Mouse (Mus musculus) MEL (cell line): Measurements from ENCODE around the gene Clec3a. TPM values are rescaled to one million over a fixed set of nuclear protein-coding genes. Genes with fewer than 3 reads are reported as not detected.

ENCODE experiments used
- DNase-seq: peaks from one replicate; pipeline ENCODE4 v3.0.0; 2011; ENCODE audit warnings: low read depth, low spot score
- H3K27ac ChIP-seq: 2 replicates; pipeline ENCODE4 v1.5.1; 2012; ENCODE audit warnings: low read depth, mild to moderate bottlenecking, control low read depth, low read length, moderate library complexity; ENCODE audit not compliant: control insufficient read depth
- H3K27me3 ChIP-seq, 2 experiments: fragments of 150-350 bp in 1 of 2; sonication (generic) in 1 of 2; 2 replicates each; pipeline ENCODE4 v1.6.1; 2012; ENCODE audit warnings: low read length in 2 of 2, mild to moderate bottlenecking in 2 of 2, improper control_type of control experiment in 1 of 2, moderate library complexity in 1 of 2; ENCODE audit not compliant: insufficient read depth in 2 of 2, control insufficient read depth in 1 of 2
- H3K36me3 ChIP-seq, 2 experiments: 2 replicates each; pipeline ENCODE4 v1.6.1; 2012 to 2014; ENCODE audit warnings: low read length in 2 of 2, improper control_type of control experiment in 1 of 2, inconsistent platforms in 1 of 2, mild to moderate bottlenecking in 1 of 2; ENCODE audit not compliant: insufficient read depth in 2 of 2, control insufficient read depth in 1 of 2
- H3K4me1 ChIP-seq, 2 experiments: fragments of 150-350 bp in 1 of 2; sonication (generic) in 1 of 2; 2 replicates each; pipeline ENCODE4 v1.6.1; 2012; ENCODE audit warnings: low read length in 2 of 2, improper control_type of control experiment in 1 of 2, mild to moderate bottlenecking in 1 of 2; ENCODE audit not compliant: insufficient read depth in 2 of 2, control insufficient read depth in 1 of 2
- H3K4me3 ChIP-seq, 2 experiments: fragments of 150-350 bp in 1 of 2; sonication (generic) in 1 of 2; 2 replicates each; pipeline ENCODE4 v1.5.1; 2012; ENCODE audit warnings: low read depth in 2 of 2, low read length in 2 of 2, mild to moderate bottlenecking in 2 of 2, moderate library complexity in 2 of 2, control low read depth in 1 of 2, improper control_type of control experiment in 1 of 2; ENCODE audit not compliant: control insufficient read depth in 1 of 2, insufficient read depth in 1 of 2
- H3K79me2 ChIP-seq: 2 replicates; pipeline ENCODE4 v1.6.1; 2012; ENCODE audit warnings: mild to moderate bottlenecking, low read length, moderate library complexity; ENCODE audit not compliant: control insufficient read depth, poor library complexity, insufficient read depth
- H3K9ac ChIP-seq: 2 replicates; pipeline ENCODE4 v1.6.1; 2012; ENCODE audit warnings: low read depth, mild to moderate bottlenecking, control low read depth, low read length, moderate library complexity; ENCODE audit not compliant: control insufficient read depth, poor library complexity, severe bottlenecking
- H3K9me3 ChIP-seq: fragments of 150-350 bp; sonication (generic); replicated peaks from 2 replicates; pipeline ENCODE4 v1.6.1; 2012; ENCODE audit warnings: mild to moderate bottlenecking, low read length, improper control_type of control experiment, moderate library complexity; ENCODE audit not compliant: insufficient read depth
- BHLHE40 ChIP-seq: IDR thresholded peaks from 2 replicates; pipeline ENCODE4 v1.6.1; 2012; ENCODE audit warnings: low read depth, mild to moderate bottlenecking, inconsistent platforms, low read length, improper control_type of control experiment, borderline replicate concordance
- CHD1 ChIP-seq: IDR thresholded peaks from 2 replicates; pipeline ENCODE4 v1.6.1; 2012; ENCODE audit warnings: low read depth, mild to moderate bottlenecking, inconsistent platforms, low read length, improper control_type of control experiment
- CTCF ChIP-seq, 3 experiments: IDR thresholded peaks in 2 of 3; conservative IDR thresholded peaks in 1 of 3; 2 replicates each; pipeline ENCODE4 v1.5.1; 2011 to 2012; ENCODE audit warnings: low read length in 3 of 3, low read depth in 2 of 3, mild to moderate bottlenecking in 2 of 3, improper control_type of control experiment in 1 of 3, inconsistent platforms in 1 of 3, mixed read lengths in 1 of 3, moderate library complexity in 1 of 3; ENCODE audit not compliant: control insufficient read depth in 1 of 3, insufficient read depth in 1 of 3, poor library complexity in 1 of 3, severe bottlenecking in 1 of 3
- ELF1 ChIP-seq: IDR thresholded peaks from 2 replicates; pipeline ENCODE4 v1.6.1; 2014; ENCODE audit warnings: low read depth, mild to moderate bottlenecking, inconsistent platforms, low read length, improper control_type of control experiment, moderate library complexity
- EP300 ChIP-seq, 2 experiments: IDR thresholded peaks; 2 replicates each; pipeline ENCODE4 v1.6.1; 2011; ENCODE audit warnings: improper control_type of control experiment in 2 of 2, low read length in 2 of 2, low read depth in 1 of 2, mild to moderate bottlenecking in 1 of 2
- ETS1 ChIP-seq: IDR thresholded peaks from 2 replicates; pipeline ENCODE4 v1.6.1; 2012; ENCODE audit warnings: low read depth, mild to moderate bottlenecking, inconsistent platforms, low read length, improper control_type of control experiment, moderate library complexity
- GABPA ChIP-seq: IDR thresholded peaks from 2 replicates; pipeline ENCODE4 v1.6.1; 2012; ENCODE audit warnings: low read depth, mild to moderate bottlenecking, inconsistent platforms, low read length, improper control_type of control experiment, moderate library complexity
- HCFC1 ChIP-seq: IDR thresholded peaks from 2 replicates; pipeline ENCODE4 v1.6.1; 2012; ENCODE audit warnings: low read depth, mild to moderate bottlenecking, inconsistent platforms, low read length, improper control_type of control experiment, moderate library complexity
- MAX ChIP-seq: IDR thresholded peaks from 2 replicates; pipeline ENCODE4 v1.6.1; 2011; ENCODE audit warnings: low read length, improper control_type of control experiment
- MEF2A ChIP-seq: IDR thresholded peaks from 2 replicates; pipeline ENCODE4 v1.6.1; 2014; ENCODE audit warnings: low read depth, mild to moderate bottlenecking, inconsistent platforms, low read length, improper control_type of control experiment; ENCODE audit not compliant: poor library complexity, insufficient replicate concordance, severe bottlenecking; ENCODE audit errors: extremely low read depth
- MYB ChIP-seq: IDR thresholded peaks from 2 replicates; pipeline ENCODE4 v1.6.1; 2011; ENCODE audit warnings: mild to moderate bottlenecking, low read depth, low read length, improper control_type of control experiment
- NELFE ChIP-seq: IDR thresholded peaks from 2 replicates; pipeline ENCODE4 v1.6.1; 2011; ENCODE audit warnings: low read depth, low read length, improper control_type of control experiment
- POLR2AphosphoS2 ChIP-seq: IDR thresholded peaks from 2 replicates; pipeline ENCODE4 v1.6.1; 2011; ENCODE audit warnings: low read length, improper control_type of control experiment
- POLR2AphosphoS5 ChIP-seq: IDR thresholded peaks from 2 replicates; pipeline ENCODE4 v1.6.1; 2012; ENCODE audit warnings: low read depth, borderline replicate concordance, mild to moderate bottlenecking, inconsistent platforms, low read length, moderate library complexity, mixed read lengths
- RAD21 ChIP-seq: IDR thresholded peaks from 2 replicates; pipeline ENCODE4 v1.6.1; 2011; ENCODE audit warnings: mild to moderate bottlenecking, low read depth, low read length, improper control_type of control experiment
- SIN3A ChIP-seq: IDR thresholded peaks from 2 replicates; pipeline ENCODE4 v1.6.1; 2012; ENCODE audit warnings: low read length, improper control_type of control experiment, inconsistent platforms
- TBP ChIP-seq: IDR thresholded peaks from 2 replicates; pipeline ENCODE4 v1.8.0; 2011; ENCODE audit warnings: low read depth, low read length, improper control_type of control experiment
- TCF12 ChIP-seq: IDR thresholded peaks from 2 replicates; pipeline ENCODE4 v1.6.1; 2014; ENCODE audit warnings: low read depth, mild to moderate bottlenecking, inconsistent platforms, low read length, improper control_type of control experiment, moderate library complexity
- UBTF ChIP-seq: IDR thresholded peaks from 2 replicates; pipeline ENCODE4 v1.6.1; 2012; ENCODE audit warnings: low read depth, mild to moderate bottlenecking, inconsistent platforms, low read length, improper control_type of control experiment, moderate library complexity, borderline replicate concordance; ENCODE audit not compliant: insufficient read depth
- USF1 ChIP-seq: IDR thresholded peaks from 2 replicates; pipeline ENCODE4 v1.6.1; 2014; ENCODE audit warnings: low read depth, mild to moderate bottlenecking, inconsistent platforms, low read length, improper control_type of control experiment, moderate library complexity
- ZC3H11A ChIP-seq: IDR thresholded peaks from 2 replicates; pipeline ENCODE4 v1.6.1; 2012; ENCODE audit warnings: low read depth, mild to moderate bottlenecking, inconsistent platforms, low read length, improper control_type of control experiment
- ZNF384 ChIP-seq: IDR thresholded peaks from 2 replicates; pipeline ENCODE4 v1.6.1; 2012; ENCODE audit warnings: low read depth, mild to moderate bottlenecking, inconsistent platforms, low read length, improper control_type of control experiment
- polyA plus RNA-seq, 2 experiments: library from polyadenylated mRNA; stranded (reverse) in 1 of 2; unstranded in 1 of 2; fragments of >175 nt in 1 of 2; fragments of >200 nt in 1 of 2; gene quantifications; 2 replicates each; pipeline versions ENCODE4 v1.2.1 to v1.2.4; 2012; ENCODE audit warnings: low replicate concordance in 2 of 2, low read depth in 1 of 2; ENCODE audit not compliant: insufficient read length in 2 of 2, insufficient read depth in 1 of 2, missing spikeins in 1 of 2
- total RNA-seq: library from RNA; depleted of rRNA; stranded (reverse); fragments of 300-350 nt; gene quantifications from 2 replicates; pipeline ENCODE4 v1.2.3, GENCODE M21; 2012

The Clec3a gene
- total and polyA plus RNA-seq, 3 experiments, result not detected

DNA sequence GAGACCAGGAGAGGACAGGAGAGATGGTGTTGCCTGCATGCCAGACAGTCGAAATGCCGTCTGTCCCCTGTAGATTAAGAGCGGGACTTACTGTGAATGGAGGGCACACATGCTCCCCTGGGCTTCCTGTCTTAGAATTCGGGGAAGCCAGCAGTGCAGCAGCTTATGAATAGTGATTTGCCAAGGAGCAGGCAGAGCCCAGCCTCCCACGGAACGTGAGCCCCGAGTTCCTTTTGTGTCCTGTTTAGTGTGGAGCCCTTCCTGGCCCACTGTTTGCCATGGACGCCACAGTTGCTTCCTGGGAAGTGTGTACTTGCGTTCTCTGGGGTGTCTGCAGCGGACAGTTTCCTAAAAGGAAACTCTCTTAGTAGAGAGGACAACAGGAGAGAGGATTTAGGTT is 45.4 kb downstream of the Clec3a start:
- no peak for DNase-seq
- H3K79me2 ChIP-seq, result no peaks in the 10 kb centered on the region
- no peaks in the 10 kb centered on the region for H3K4me1 ChIP-seq
- H3K36me3 ChIP-seq, result no peaks in the 10 kb centered on the region
- no peaks in the 10 kb centered on the region for H3K9me3 ChIP-seq
- no peak for TF ChIP-seq BHLHE40
- H3K27ac ChIP-seq, result no peak overlapping the region
- H3K27me3 ChIP-seq, result no peaks in the 10 kb centered on the region
- H3K9ac ChIP-seq, result no peak overlapping the region
- no peak overlapping the region for H3K4me3 ChIP-seq

DNA sequence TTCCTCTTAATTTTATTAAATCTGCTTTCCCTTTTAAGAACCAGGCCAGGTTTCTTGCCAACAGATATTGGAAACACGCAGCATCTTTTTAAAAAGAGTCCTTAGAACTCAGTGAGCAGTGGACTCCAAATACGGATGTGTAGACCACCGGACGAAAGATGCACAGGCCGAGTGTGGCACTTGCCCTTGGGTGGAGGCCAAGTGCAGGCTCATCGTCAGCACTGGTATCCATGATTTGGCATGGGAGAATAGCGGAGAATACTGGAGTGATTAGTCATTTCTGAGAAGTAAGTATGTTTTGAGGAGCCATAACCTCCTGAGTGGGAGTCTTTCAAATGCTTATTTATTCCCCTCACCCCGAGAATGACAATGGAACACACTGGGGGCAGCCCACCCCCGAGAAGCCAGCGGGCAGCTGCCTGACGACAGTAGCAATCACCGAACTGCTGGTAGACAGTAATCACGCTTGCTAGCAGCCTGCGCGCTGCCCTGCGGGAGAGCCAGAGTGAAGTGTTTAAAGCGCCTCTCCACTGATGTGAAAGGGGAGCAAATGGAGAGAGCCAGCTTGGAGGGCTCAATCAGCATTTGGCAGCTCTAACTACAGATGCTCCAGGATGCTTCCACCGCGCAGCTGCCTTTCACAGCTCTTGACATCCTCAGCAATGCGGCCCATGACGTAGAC is 50.8 kb downstream of the Clec3a start:
- Histone ChIP-seq H3K36me3 (no peaks in the 10 kb centered on the region), H3K4me1 (no peaks in the 10 kb centered on the region)

DNA sequence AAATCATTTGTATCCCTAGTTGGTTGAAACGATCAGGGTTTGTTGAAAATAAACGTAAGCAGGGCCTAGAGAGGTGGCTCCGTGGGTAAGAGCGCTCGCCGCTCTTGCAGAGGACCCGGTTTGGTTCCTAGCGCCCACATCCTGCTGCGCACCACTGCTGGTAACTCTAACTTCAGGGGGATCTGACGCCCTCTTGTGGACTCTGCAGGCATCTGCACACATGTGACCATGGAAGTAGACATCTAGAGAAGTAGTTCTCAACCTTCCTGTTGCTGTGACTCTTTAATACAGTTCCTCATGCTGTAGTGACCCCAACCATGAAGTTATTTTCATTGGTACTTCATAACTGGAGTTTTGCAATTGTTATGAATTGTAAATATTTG is 51.3 kb downstream of the Clec3a start:
- Histone ChIP-seq H3K27ac (no peak overlapping the region), H3K4me3 (no peak overlapping the region), H3K9me3 (no peaks in the 10 kb centered on the region), H3K36me3 (no peaks in the 10 kb centered on the region), H3K9ac (no peak overlapping the region), H3K79me2 (no peaks in the 10 kb centered on the region), H3K27me3 (no peaks in the 10 kb centered on the region), H3K4me1 (no peaks in the 10 kb centered on the region)
- TF ChIP-seq TBP (no peak), CTCF (IDR thresholded peaks at IDR 0.05 in 2 of 3, conservative IDR thresholded peaks at IDR 0.05 in 1 of 3; ENCODE audit: control insufficient read depth in 1 of 3, insufficient read depth in 1 of 3, low read depth in 2 of 3, low read length in 3 of 3, poor library complexity in 1 of 3, severe bottlenecking in 1 of 3) (peak; percentile 35 to 43 (median 36))
- DNase-seq, result peak; percentile 16

More for the DNA sequence above, 50.8 kb downstream of the Clec3a start:
- H3K27ac ChIP-seq, result no peak overlapping the region
- H3K4me3 ChIP-seq, result no peak overlapping the region
- no peak for TF ChIP-seq GABPA
- no peak for TF ChIP-seq ZNF384
- TF ChIP-seq POLR2AphosphoS5, result no peak
- no peak for TF ChIP-seq ETS1
- no peak for TF ChIP-seq TCF12
- no peak for TF ChIP-seq EP300 (IDR thresholded peaks at IDR 0.05; ENCODE audit: low read depth in 1 of 2, low read length in 2 of 2)
- no peak for TF ChIP-seq HCFC1
- no peak for TF ChIP-seq CHD1
- TF ChIP-seq MEF2A, result no peak
- no peak for TF ChIP-seq ELF1
- no peak for TF ChIP-seq POLR2AphosphoS2
- TF ChIP-seq MAX, result no peak
- TF ChIP-seq USF1, result no peak
- TF ChIP-seq SIN3A, result no peak
- no peak for TF ChIP-seq RAD21
- no peak for TF ChIP-seq UBTF
- TF ChIP-seq MYB, result no peak
- no peak for TF ChIP-seq NELFE
- no peak for TF ChIP-seq ZC3H11A
- no peaks in the 10 kb centered on the region for H3K79me2 ChIP-seq
- H3K9ac ChIP-seq, result no peak overlapping the region
- no peaks in the 10 kb centered on the region for H3K9me3 ChIP-seq
- no peak for DNase-seq
- H3K27me3 ChIP-seq, result no peaks in the 10 kb centered on the region
